Mouse (Mus musculus): ENCODE measurements around the gene Atp1b2. TPM values are rescaled to one million over a fixed set of nuclear protein-coding genes. Genes with fewer than 3 reads are reported as not detected.

Gene Atp1b2
- total and polyA plus RNA-seq, 3 experiments: 13.4 to 136 TPM; not detected in 1

- TF ChIP-seq GATA1 (IDR thresholded peaks at IDR 0.05; ENCODE audit: low read depth, low read length) (peak; percentile 96), MYB (IDR thresholded peaks at IDR 0.05; ENCODE audit: low read depth, low read length) (no peak), HCFC1 (IDR thresholded peaks at IDR 0.05; ENCODE audit: low read depth, low read length) (peak; percentile 65), CHD1 (IDR thresholded peaks at IDR 0.05; ENCODE audit: low read depth, low read length) (no peak), POLR2AphosphoS5 (IDR thresholded peaks at IDR 0.05; ENCODE audit: borderline replicate concordance, low read depth, low read length) (no peak), ZMIZ1 (IDR thresholded peaks at IDR 0.05; ENCODE audit: low read depth, low read length) (no peak; the same call in none of the 2 replicates), RAD21 (IDR thresholded peaks at IDR 0.05; ENCODE audit: low read depth, low read length) (no peak), ZNF384 (IDR thresholded peaks at IDR 0.05; ENCODE audit: low read depth, low read length) (no peak), E2F4 (IDR thresholded peaks at IDR 0.05; ENCODE audit: borderline replicate concordance, low read depth, low read length) (no peak), TCF12 (IDR thresholded peaks at IDR 0.05; ENCODE audit: low read depth, low read length) (peak; percentile 82), MXI1 (IDR thresholded peaks at IDR 0.05; ENCODE audit: low read depth, low read length) (peak; percentile 85), SIN3A (IDR thresholded peaks at IDR 0.05; ENCODE audit: low read length) (peak; percentile 93), TAL1 (IDR thresholded peaks at IDR 0.05; ENCODE audit: low read length) (peak; percentile 87), NRF1 (IDR thresholded peaks at IDR 0.05; ENCODE audit: insufficient read depth, low read depth, low read length, poor library complexity, severe bottlenecking) (peak; percentile 54; the same call in 1 of the 2 replicates), POLR2AphosphoS2 (IDR thresholded peaks at IDR 0.05; ENCODE audit: low read length) (peak; percentile 55)
Measured at GRCm38 (mm10) chr11:69585718-69586325, 19.9 kb downstream of the Atp1b2 start (continued).

- H3K36me3 ChIP-seq (ENCODE audit: control insufficient read depth in 1 of 2, insufficient read depth in 2 of 2, low read length in 2 of 2): peaks cover 23 to 54% of the 10 kb centered on the region in 2 experiments
- H3K4me3 ChIP-seq (ENCODE audit: control insufficient read depth in 1 of 2, insufficient read depth in 1 of 2, low read depth in 2 of 2, low read length in 2 of 2): peak overlapping the region; percentile 5 to 11; a peak in 1 of 4 replicates
- H3K4me1 ChIP-seq (ENCODE audit: control insufficient read depth in 1 of 2, insufficient read depth in 2 of 2, low read length in 2 of 2): peaks cover 16 to 52% of the 10 kb centered on the region in 2 experiments
- TF ChIP-seq ZMIZ1 (IDR thresholded peaks at IDR 0.05; ENCODE audit: low read depth, low read length) (0 out of 2 replicates have a peak, but pooled peaks have one; percentile 53), USF2 (IDR thresholded peaks at IDR 0.05; ENCODE audit: borderline replicate concordance in 1 of 2, insufficient read depth in 1 of 2, low read depth in 1 of 2, low read length in 2 of 2) (no peak)
- no peaks in the 10 kb centered on the region for H3K9me3 ChIP-seq (replicated peaks; ENCODE audit: insufficient read depth, low read length)
- DNase-seq (ENCODE audit: low read depth, low spot score): peak; percentile 62
- peak overlapping the region; percentile 84 for H3K27ac ChIP-seq (ENCODE audit: control insufficient read depth, low read depth, low read length)
- H3K79me2 ChIP-seq (ENCODE audit: control insufficient read depth, insufficient read depth, low read length, poor library complexity): peaks cover 50% of the 10 kb centered on the region
- no peaks in the 10 kb centered on the region for H3K27me3 ChIP-seq (ENCODE audit: control insufficient read depth in 1 of 2, insufficient read depth in 2 of 2, low read length in 2 of 2)
- peak overlapping the region; percentile 20 for H3K9ac ChIP-seq (ENCODE audit: control insufficient read depth, low read depth, low read length, poor library complexity, severe bottlenecking)
Measured at GRCm38 (mm10) chr11:69584937-69585336, 20.8 kb downstream of the Atp1b2 start.

- peaks cover 17 to 48% of the 10 kb centered on the region in 2 experiments for H3K36me3 ChIP-seq (ENCODE audit: control insufficient read depth in 1 of 2, insufficient read depth in 2 of 2, low read length in 2 of 2)
- DNase-seq (ENCODE audit: low read depth, low spot score): peak; percentile 28
- peaks cover 12 to 46% of the 10 kb centered on the region in 2 experiments for H3K4me1 ChIP-seq (ENCODE audit: control insufficient read depth in 1 of 2, insufficient read depth in 2 of 2, low read length in 2 of 2)
- TF ChIP-seq MAFK (IDR thresholded peaks at IDR 0.05; ENCODE audit: borderline replicate concordance, low read depth, low read length) (0 out of 2 replicates have a peak, but pooled peaks have one; percentile 50), TBP (IDR thresholded peaks at IDR 0.05; ENCODE audit: low read depth, low read length) (no peak), POLR2AphosphoS2 (IDR thresholded peaks at IDR 0.05; ENCODE audit: low read length) (no peak), KAT2A (conservative IDR thresholded peaks at IDR 0.05; ENCODE audit: low read depth, low read length) (no peak), E2F4 (IDR thresholded peaks at IDR 0.05; ENCODE audit: borderline replicate concordance, low read depth, low read length) (no peak)
- H3K79me2 ChIP-seq (ENCODE audit: control insufficient read depth, insufficient read depth, low read length, poor library complexity): peaks cover 50% of the 10 kb centered on the region
- no peaks in the 10 kb centered on the region for H3K9me3 ChIP-seq (replicated peaks; ENCODE audit: insufficient read depth, low read length)
- no peaks in the 10 kb centered on the region for H3K27me3 ChIP-seq (ENCODE audit: control insufficient read depth in 1 of 2, insufficient read depth in 2 of 2, low read length in 2 of 2)
- 0 out of 2 replicates have a peak overlapping the region, but pooled peaks have one; percentile 2 for H3K9ac ChIP-seq (ENCODE audit: control insufficient read depth, low read depth, low read length, poor library complexity, severe bottlenecking)
- peak overlapping the region; percentile 84; the same call in 1 of the 2 replicates for H3K27ac ChIP-seq (ENCODE audit: control insufficient read depth, low read depth, low read length)
- no peak overlapping the region for H3K4me3 ChIP-seq (ENCODE audit: control insufficient read depth in 1 of 2, insufficient read depth in 1 of 2, low read depth in 2 of 2, low read length in 2 of 2)
Measured at GRCm38 (mm10) chr11:69584008-69584407, 21.7 kb downstream of the Atp1b2 start.
